Mouse (Mus musculus) thymus, adult 2 months (tissue): ENCODE results near the gene Rnf115. TPM values are rescaled to one million over a fixed set of nuclear protein-coding genes. Genes with fewer than 3 reads are reported as not detected.

Experiments used
- DNase-seq: peaks from one replicate; pipeline ENCODE4 v3.0.0; 2021
- H3K27ac ChIP-seq: fragments of 200-500 bp; 2 replicates; pipeline ENCODE4 v1.5.1; 2012; ENCODE audit warnings: low read length, control low read depth; ENCODE audit not compliant: control insufficient read depth, insufficient read depth
- H3K27me3 ChIP-seq: fragments of 200-500 bp; 2 replicates; pipeline ENCODE4 v1.6.1; 2012; ENCODE audit warnings: mild to moderate bottlenecking, low read length, moderate library complexity, mixed read lengths; ENCODE audit not compliant: control insufficient read depth, insufficient read depth
- H3K36me3 ChIP-seq: fragments of 200-500 bp; 2 replicates; pipeline ENCODE4 v1.6.1; 2012; ENCODE audit warnings: mild to moderate bottlenecking, low read length, moderate library complexity; ENCODE audit not compliant: control insufficient read depth, insufficient read depth
- H3K4me1 ChIP-seq: fragments of 200-500 bp; replicated peaks from 2 replicates; pipeline ENCODE4 v1.6.1; 2012; ENCODE audit warnings: low read length; ENCODE audit not compliant: control insufficient read depth, insufficient read depth
- H3K4me3 ChIP-seq: fragments of 200-500 bp; 2 replicates; pipeline ENCODE4 v1.5.1; 2012; ENCODE audit warnings: mild to moderate bottlenecking, low read length, control low read depth, moderate library complexity; ENCODE audit not compliant: control insufficient read depth, insufficient read depth
- CTCF ChIP-seq: fragments of 200-500 bp; IDR thresholded peaks from 2 replicates; pipeline ENCODE4 v1.5.1; 2012; ENCODE audit warnings: mild to moderate bottlenecking, control low read depth, low read length, moderate library complexity, borderline replicate concordance; ENCODE audit not compliant: control insufficient read depth, poor library complexity, insufficient read depth; ENCODE audit errors: extremely low read depth
- POLR2A ChIP-seq: fragments of 200-500 bp; IDR thresholded peaks from 2 replicates; pipeline ENCODE4 v1.6.1; 2012; ENCODE audit warnings: mild to moderate bottlenecking, low read length, control low read depth, moderate library complexity; ENCODE audit not compliant: control insufficient read depth, poor library complexity, insufficient read depth; ENCODE audit errors: extremely low read depth
- WGBS: fragments of 180-500 bp; shearing (Covaris S2); methylation state at CpG from one replicate; pipeline ENCODE4 v1.1.7; 2018; 5-methylcytosine and 5-hydroxymethylcytosine counted together
- polyA plus RNA-seq: library from polyadenylated mRNA; depleted of rRNA; stranded (reverse); fragments of >200 nt; gene quantifications from 2 replicates; pipeline ENCODE4 v1.2.3, GENCODE M21; 2012; rRNA removed

Rnf115 gene
- polyA plus RNA-seq, 1 experiment, result 24.1 TPM

DNA sequence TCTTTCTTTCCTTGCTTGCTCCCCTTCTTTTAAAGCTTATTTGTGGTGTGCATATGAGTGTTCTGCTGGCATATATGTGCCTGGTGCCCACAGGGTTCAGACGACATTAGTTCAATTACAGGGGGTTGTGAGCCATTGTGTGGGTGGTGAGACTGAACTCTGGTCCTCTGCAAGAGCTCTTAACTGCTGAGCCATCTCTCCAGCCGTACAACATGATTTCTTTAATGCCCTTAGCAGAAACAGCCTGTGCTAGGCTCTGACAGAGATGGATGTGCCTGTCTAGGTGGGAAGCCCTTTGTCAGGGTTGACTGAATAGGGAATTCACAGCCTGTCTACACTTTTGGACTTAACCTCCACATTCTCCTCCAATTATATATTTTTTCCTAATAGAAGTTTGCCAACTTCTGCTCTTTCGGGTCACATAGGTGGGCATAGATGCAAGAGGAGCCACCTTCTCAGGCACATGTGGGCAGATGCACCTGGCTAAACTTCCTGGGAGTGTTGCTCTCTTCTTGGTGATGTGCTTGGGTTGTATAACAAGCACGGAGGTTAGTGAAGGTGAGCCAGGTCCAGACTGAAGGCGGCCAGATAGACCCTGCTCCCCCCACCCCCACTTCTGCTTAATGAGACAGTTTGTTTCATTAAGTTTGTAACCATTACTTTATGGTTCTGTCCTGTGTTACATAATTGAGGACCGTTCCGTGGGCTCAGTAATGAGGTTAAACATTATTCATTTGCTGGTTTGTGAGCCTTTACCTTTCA, 107.3 kb downstream of the Rnf115 start:
- WGBS, result 89% methylated on average over 7 of the region's 7 CpGs
- Histone ChIP-seq H3K36me3 (no peaks in the 10 kb centered on the region), H3K4me3 (no peak overlapping the region), H3K27me3 (no peaks in the 10 kb centered on the region), H3K4me1 (no peaks in the 10 kb centered on the region), H3K27ac (no peak overlapping the region)
- TF ChIP-seq CTCF (no peak), POLR2A (no peak)
- no peak for DNase-seq

DNA sequence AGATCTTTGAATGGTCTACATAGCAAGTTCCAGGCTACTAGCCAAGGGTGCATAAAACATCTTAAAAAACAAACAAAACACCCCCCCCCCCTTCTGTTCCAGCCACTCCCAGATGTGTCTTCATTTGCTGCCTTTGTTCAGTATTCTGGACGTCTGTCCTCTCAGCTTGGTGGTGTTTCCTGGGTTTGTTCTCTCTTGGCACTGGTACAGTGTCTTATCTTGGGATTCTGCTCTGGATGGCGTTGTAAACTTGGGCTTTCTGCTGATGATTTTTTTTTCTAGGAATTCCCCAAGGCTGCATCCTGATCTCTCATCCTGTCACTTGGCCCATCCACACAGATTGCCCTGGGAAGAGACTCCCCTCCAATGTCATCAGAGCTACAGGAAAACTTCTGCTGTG, 109.0 kb downstream of the Rnf115 start:
- DNase-seq, result no peak
- no peaks in the 10 kb centered on the region for H3K36me3 ChIP-seq
- no peaks in the 10 kb centered on the region for H3K4me1 ChIP-seq
- no peaks in the 10 kb centered on the region for H3K27me3 ChIP-seq
- no peak overlapping the region for H3K27ac ChIP-seq
- WGBS, result 77% methylated on average over 2 of the region's 2 CpGs
- no peak overlapping the region for H3K4me3 ChIP-seq
- TF ChIP-seq POLR2A, result no peak
- no peak for TF ChIP-seq CTCF

DNA sequence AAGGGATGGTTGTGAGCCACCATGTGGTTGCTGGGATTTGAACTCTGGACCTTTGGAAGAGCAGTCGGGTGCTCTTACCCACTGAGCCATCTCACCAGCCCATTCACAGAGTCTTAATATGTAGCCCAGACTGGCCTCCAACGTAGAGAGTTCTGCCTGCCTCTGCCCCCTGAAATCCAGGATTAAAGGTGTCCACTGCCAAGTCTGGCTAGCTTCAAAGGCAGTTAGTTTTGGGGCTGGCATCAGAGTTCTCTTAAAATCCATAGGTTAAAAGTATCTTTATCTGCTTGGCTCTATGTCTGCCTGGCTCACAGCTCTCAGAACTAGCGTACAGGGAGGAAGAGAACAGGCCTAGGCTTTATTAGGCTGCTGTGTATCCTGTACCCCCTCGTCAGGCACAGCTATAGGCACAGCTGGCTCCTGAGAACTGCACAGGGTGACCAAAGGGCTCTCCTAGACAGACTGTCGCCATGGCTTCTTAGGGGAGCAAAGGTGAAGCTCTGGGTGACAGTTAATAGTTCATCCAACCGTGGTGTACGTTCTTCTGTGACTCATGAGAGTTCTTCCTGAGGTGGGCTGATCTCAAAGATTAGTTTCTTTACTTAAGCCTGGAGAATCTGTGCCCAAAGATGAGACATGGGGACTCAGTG, 111.7 kb downstream of the Rnf115 start:
- WGBS, result 79% methylated on average over 7 of the region's 7 CpGs
- H3K4me1 ChIP-seq, result no peaks in the 10 kb centered on the region
- TF ChIP-seq CTCF, result no peak
- no peak for TF ChIP-seq POLR2A
- H3K27ac ChIP-seq, result no peak overlapping the region
- no peak overlapping the region for H3K4me3 ChIP-seq
- H3K36me3 ChIP-seq, result no peaks in the 10 kb centered on the region
- H3K27me3 ChIP-seq, result no peaks in the 10 kb centered on the region
- DNase-seq, result no peak

Other genes with a start within 250 kb of the Rnf115 start
- 1.3 and 10.4 TPM in 2 replicates for gene Hfe2, start 202.5 kb upstream of the Rnf115 start, polyA plus RNA-seq
- gene Txnip, start 169.7 kb upstream of the Rnf115 start, polyA plus RNA-seq, result 587 and 719 TPM in 2 replicates
- not detected in 2 replicates for gene Gm16253, start 150.7 kb upstream of the Rnf115 start, polyA plus RNA-seq
- 17.8 and 18.2 TPM in 2 replicates for gene Polr3gl, start 133.5 kb upstream of the Rnf115 start, polyA plus RNA-seq
- gene Ankrd34a, start 131.0 kb upstream of the Rnf115 start, polyA plus RNA-seq, result 0.18 and 0.49 TPM in 2 replicates
- 4.6 and 8.2 TPM in 2 replicates for gene Lix1l, start 126.5 kb upstream of the Rnf115 start, polyA plus RNA-seq
- 12.2 and 14.4 TPM in 2 replicates for gene Rbm8a, start 97.7 kb upstream of the Rnf115 start, polyA plus RNA-seq
- 37.0 and 41.0 TPM in 2 replicates for gene Pex11b, start 92.3 kb upstream of the Rnf115 start, polyA plus RNA-seq
- 0.14 and 0.23 TPM in 2 replicates for gene Gm42957, start 92.2 kb upstream of the Rnf115 start, polyA plus RNA-seq
- 2.9 and 3.0 TPM in 2 replicates for gene Itga10, start 82.1 kb upstream of the Rnf115 start, polyA plus RNA-seq
- gene Ankrd35, start 57.5 kb upstream of the Rnf115 start, polyA plus RNA-seq, result 1.7 and 2.8 TPM in 2 replicates
- gene Pias3, start 31.3 kb upstream of the Rnf115 start, polyA plus RNA-seq, result 32.7 and 33.1 TPM in 2 replicates
- gene Nudt17, start 19.1 kb upstream of the Rnf115 start, polyA plus RNA-seq, result 12.2 and 17.9 TPM in 2 replicates
- 49.3 and 51.1 TPM in 2 replicates for gene Polr3c, start within 50 bp of the Rnf115 start, polyA plus RNA-seq
- gene Pdzk1, start 101.6 kb downstream of the Rnf115 start, polyA plus RNA-seq, result 0.49 and 0.60 TPM in 2 replicates
- gene Cd160, start 101.7 kb downstream of the Rnf115 start, polyA plus RNA-seq, result 2.7 and 2.8 TPM in 2 replicates
- gene Gja5, start 177.0 kb downstream of the Rnf115 start, polyA plus RNA-seq, result 1.2 and 2.1 TPM in 2 replicates
- gene Gpr89, start 177.7 kb downstream of the Rnf115 start, polyA plus RNA-seq, result 17.3 and 19.5 TPM in 2 replicates
- 0.01 TPM in 2 replicates for gene Gja8, start 198.4 kb downstream of the Rnf115 start, polyA plus RNA-seq